Mouse (Mus musculus) embryonic facial prominence, embryonic 12.5 days (tissue): ENCODE results near the gene Rpl29. TPM values are rescaled to one million over a fixed set of nuclear protein-coding genes. Genes with fewer than 3 reads are reported as not detected.

Experiments
- ATAC-seq: fragments of 200-750 bp; cut with Nextera tagmentation; 2 replicates; pipeline ENCODE4 v1.8.0; 2017; ENCODE audit not compliant: insufficient number of reproducible peaks, insufficient read depth, low FRiP score, low TSS enrichment
- H3K27ac ChIP-seq: fragments of 300-500 bp; sonication (generic); 2 replicates; pipeline ENCODE4 v1.5.1; 2016; ENCODE audit warnings: mild to moderate bottlenecking
- H3K27me3 ChIP-seq: fragments of 300-500 bp; sonication (generic); 2 replicates; pipeline ENCODE4 v1.6.1; 2016; ENCODE audit warnings: mild to moderate bottlenecking, moderate library complexity
- H3K36me3 ChIP-seq: fragments of 300-500 bp; sonication (generic); 2 replicates; pipeline ENCODE4 v1.6.1; 2016; ENCODE audit warnings: mild to moderate bottlenecking
- H3K4me1 ChIP-seq: fragments of 300-500 bp; sonication (generic); 2 replicates; pipeline ENCODE4 v1.6.1; 2016
- H3K4me2 ChIP-seq: fragments of 300-500 bp; sonication (generic); replicated peaks from 2 replicates; pipeline ENCODE4 v1.6.1; 2016; ENCODE audit warnings: mild to moderate bottlenecking, moderate library complexity
- H3K4me3 ChIP-seq: fragments of 300-500 bp; sonication (generic); 2 replicates; pipeline ENCODE4 v1.5.1; 2016; ENCODE audit warnings: mild to moderate bottlenecking
- H3K9ac ChIP-seq: fragments of 300-500 bp; sonication (generic); 2 replicates; pipeline ENCODE4 v1.6.1; 2016; ENCODE audit warnings: mild to moderate bottlenecking, moderate library complexity
- H3K9me3 ChIP-seq: fragments of 300-500 bp; sonication (generic); 2 replicates; pipeline ENCODE4 v1.6.1; 2016; ENCODE audit warnings: mild to moderate bottlenecking, moderate library complexity
- WGBS: fragments of 180-500 bp; shearing (Covaris S2); methylation state at CpG from one replicate; pipeline ENCODE4 v1.1.7; 2016; 5-methylcytosine and 5-hydroxymethylcytosine counted together
- polyA plus RNA-seq: library from polyadenylated mRNA; unstranded; fragments of >200 nt; fragmentation: Nextera tagmentation; extraction: Ambion mirVana; gene quantifications from 2 replicates; pipeline ENCODE4 v1.2.1, GENCODE M21; 2016

The Rpl29 gene
- polyA plus RNA-seq, 1 experiment from 2014 or later: 882 TPM

- no peak overlapping the region for H3K4me3 ChIP-seq
- H3K9ac ChIP-seq: no peak overlapping the region
- 29% methylated on average over 6 of the region's 6 CpGs for whole genome bisulfite sequencing
- H3K4me2 ChIP-seq: no peak overlapping the region
- H3K36me3 ChIP-seq: no peaks in the 10 kb centered on the region
- no peaks in the 10 kb centered on the region for H3K27me3 ChIP-seq
- no peak for ATAC-seq
- no peaks in the 10 kb centered on the region for H3K9me3 ChIP-seq
- peaks cover 9% of the 10 kb centered on the region; the same call in 1 of the 2 replicates for H3K4me1 ChIP-seq
- H3K27ac ChIP-seq: no peak overlapping the region
Observed at GRCm38 (mm10) chr9:106405275-106405674, 24.0 kb upstream of the Rpl29 start.

GRCm38 (mm10) chr9:106406443-106407078 is 22.7 kb upstream of the Rpl29 start:
- no peaks in the 10 kb centered on the region for H3K9me3 ChIP-seq
- H3K36me3 ChIP-seq: no peaks in the 10 kb centered on the region
- no peak overlapping the region for H3K27ac ChIP-seq
- no peak overlapping the region for H3K9ac ChIP-seq
- H3K4me3 ChIP-seq: no peak overlapping the region
- WGBS: 50% methylated on average over 8 of the region's 8 CpGs
- ATAC-seq: no peak
- no peak overlapping the region for H3K4me2 ChIP-seq
- peaks cover 9% of the 10 kb centered on the region; the same call in 1 of the 2 replicates for H3K4me1 ChIP-seq
- no peaks in the 10 kb centered on the region for H3K27me3 ChIP-seq

DNA sequence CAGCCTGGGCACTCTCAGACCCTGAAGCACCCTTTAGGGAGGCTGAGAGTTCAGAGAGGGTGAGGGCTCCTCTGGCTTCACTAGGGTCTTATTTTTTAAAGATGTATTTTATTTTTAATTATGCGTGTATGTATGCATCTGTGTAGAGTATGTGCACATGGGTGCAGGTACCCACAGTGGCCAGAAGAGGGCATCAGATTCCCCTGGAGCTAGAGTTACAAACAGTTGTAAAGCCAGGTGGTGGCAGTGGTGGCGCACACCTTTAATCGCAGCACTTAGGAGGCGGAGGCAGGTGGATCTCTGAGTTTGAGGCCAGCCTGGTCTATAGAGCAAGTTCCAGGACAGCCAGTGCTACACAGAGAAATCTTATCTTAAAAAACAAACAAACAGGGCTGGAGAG is 20.2 kb upstream of the Rpl29 start:
- Histone ChIP-seq H3K4me1 (peaks cover 7% of the 10 kb centered on the region; the same call in 1 of the 2 replicates), H3K27ac (no peak overlapping the region), H3K36me3 (no peaks in the 10 kb centered on the region), H3K4me3 (no peak overlapping the region), H3K4me2 (no peak overlapping the region), H3K27me3 (no peaks in the 10 kb centered on the region), H3K9me3 (no peaks in the 10 kb centered on the region), H3K9ac (no peak overlapping the region)
- no peak for ATAC-seq
- WGBS: 98% methylated on average over 4 of the region's 4 CpGs

DNA sequence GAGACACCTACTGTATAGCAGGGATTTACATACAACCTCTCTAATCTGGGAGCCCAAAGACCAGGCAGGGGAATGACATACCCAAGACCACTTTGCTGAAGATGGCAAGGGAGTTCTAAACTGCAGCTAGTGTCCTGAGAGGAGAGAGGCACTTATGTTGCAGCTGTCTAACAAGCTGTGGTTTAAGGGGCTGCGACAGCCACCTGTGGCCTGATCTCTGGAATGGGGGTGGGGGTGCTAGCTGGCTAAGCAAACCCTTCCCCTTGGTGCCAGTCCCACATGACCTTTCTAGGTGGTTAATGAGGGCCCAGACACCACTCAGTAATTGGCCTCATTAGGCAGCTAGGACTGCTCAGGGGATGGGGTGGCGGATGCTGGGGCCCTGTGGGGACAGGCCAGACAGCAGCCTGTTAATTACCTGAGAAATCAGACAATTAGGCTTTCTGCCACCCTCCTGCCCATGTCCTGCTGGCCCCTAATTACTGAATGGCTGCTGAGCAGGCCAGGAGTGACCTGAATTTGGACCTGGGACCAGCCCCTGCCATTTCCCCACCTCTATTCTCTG is 19.1 kb upstream of the Rpl29 start:
- Histone ChIP-seq H3K4me1 (peaks cover 4% of the 10 kb centered on the region; the same call in 1 of the 2 replicates), H3K27me3 (no peaks in the 10 kb centered on the region), H3K27ac (no peak overlapping the region), H3K36me3 (no peaks in the 10 kb centered on the region), H3K4me2 (no peak overlapping the region), H3K9me3 (no peaks in the 10 kb centered on the region), H3K4me3 (no peak overlapping the region), H3K9ac (no peak overlapping the region)
- ATAC-seq: no peak
- 63% methylated on average over 2 of the region's 2 CpGs for WGBS

DNA sequence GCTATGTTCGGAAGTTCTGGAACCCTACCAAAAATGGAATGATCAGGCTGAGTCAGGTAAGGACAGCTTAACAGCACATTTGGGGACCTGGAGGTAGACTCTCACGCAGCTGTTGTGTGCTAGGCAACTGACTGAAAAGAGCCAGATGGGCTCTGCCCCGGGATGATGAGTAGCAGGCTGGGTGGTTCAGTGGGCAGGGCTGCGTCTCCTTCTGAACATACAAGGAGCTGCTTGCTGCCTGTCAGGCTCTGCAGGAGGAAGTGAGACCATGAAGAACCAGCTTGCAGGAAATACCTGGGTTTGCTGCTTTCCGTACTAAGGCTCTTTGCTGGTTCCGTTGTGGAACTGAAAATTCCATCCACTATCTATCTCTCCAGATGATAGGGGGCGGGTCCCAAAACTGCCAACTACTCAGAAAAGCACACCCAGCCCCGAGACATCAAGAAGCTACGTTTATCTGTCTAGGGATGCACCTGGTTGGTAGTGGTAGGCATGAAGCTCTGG is 18.1 kb upstream of the Rpl29 start:
- Histone ChIP-seq H3K27ac (no peak overlapping the region), H3K27me3 (no peaks in the 10 kb centered on the region), H3K4me2 (no peak overlapping the region), H3K9ac (no peak overlapping the region), H3K4me3 (no peak overlapping the region), H3K9me3 (no peaks in the 10 kb centered on the region), H3K36me3 (no peaks in the 10 kb centered on the region), H3K4me1 (peaks cover 3% of the 10 kb centered on the region; the same call in 1 of the 2 replicates)
- WGBS: 80% methylated on average over 9 of the region's 9 CpGs
- no peak for ATAC-seq

- no peaks in the 10 kb centered on the region for H3K9me3 ChIP-seq
- no peaks in the 10 kb centered on the region for H3K27me3 ChIP-seq
- no peak overlapping the region for H3K4me2 ChIP-seq
- H3K4me1 ChIP-seq: no peaks in the 10 kb centered on the region
- WGBS: 78% methylated on average over 6 of the region's 6 CpGs
- ATAC-seq: no peak
- no peak overlapping the region for H3K4me3 ChIP-seq
- H3K36me3 ChIP-seq: no peaks in the 10 kb centered on the region
- no peak overlapping the region for H3K9ac ChIP-seq
- no peak overlapping the region for H3K27ac ChIP-seq
Observed at GRCm38 (mm10) chr9:106411729-106412128, 17.5 kb upstream of the Rpl29 start.

DNA sequence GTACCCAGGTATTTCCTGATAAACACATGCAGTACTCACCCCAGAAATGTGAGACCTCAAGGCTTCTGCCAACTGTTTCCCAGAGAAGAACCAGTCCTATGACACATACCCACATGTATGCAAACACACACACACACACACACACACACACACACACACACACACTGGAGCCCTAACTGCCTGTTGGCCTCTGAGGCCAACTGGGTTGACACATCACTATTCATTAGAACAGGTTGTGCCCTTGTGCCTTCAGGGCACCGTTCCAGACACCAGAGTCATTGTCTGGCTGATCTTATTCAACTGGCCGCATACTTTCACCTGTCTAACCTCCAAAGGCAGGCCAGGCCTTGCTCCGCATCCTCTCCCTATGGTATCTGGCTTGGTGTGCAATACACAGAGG is 17.0 kb upstream of the Rpl29 start:
- H3K9ac ChIP-seq: no peak overlapping the region
- H3K9me3 ChIP-seq: no peaks in the 10 kb centered on the region
- H3K4me3 ChIP-seq: no peak overlapping the region
- no peak for ATAC-seq
- WGBS: 63% methylated on average over 3 of the region's 3 CpGs
- H3K4me2 ChIP-seq: no peak overlapping the region
- no peaks in the 10 kb centered on the region for H3K36me3 ChIP-seq
- no peaks in the 10 kb centered on the region for H3K27me3 ChIP-seq
- no peaks in the 10 kb centered on the region for H3K4me1 ChIP-seq
- H3K27ac ChIP-seq: no peak overlapping the region

DNA sequence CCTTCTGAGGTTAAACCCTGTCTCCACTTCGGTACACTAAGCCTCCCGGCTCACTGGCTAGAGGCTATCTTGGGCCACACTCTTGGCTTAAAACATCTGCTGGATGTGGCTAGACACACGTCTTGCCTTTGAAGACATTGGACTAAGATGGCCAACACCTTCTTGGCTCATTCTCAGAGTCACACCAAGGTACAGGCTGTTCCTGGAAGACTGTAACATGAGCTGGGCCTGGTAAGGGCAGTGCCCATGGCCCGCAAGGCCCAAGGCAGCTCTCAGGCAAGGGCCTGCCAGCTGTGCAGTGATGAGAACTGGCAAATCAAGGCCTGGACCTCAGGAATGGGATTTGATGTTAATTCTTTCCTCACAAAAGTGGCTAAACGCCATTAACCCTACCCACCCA is 15.6 kb upstream of the Rpl29 start:
- no peak for ATAC-seq
- H3K4me2 ChIP-seq: no peak overlapping the region
- H3K9me3 ChIP-seq: no peaks in the 10 kb centered on the region
- WGBS: 82% methylated on average over 5 of the region's 5 CpGs
- H3K27me3 ChIP-seq: no peaks in the 10 kb centered on the region
- H3K36me3 ChIP-seq: no peaks in the 10 kb centered on the region
- H3K9ac ChIP-seq: no peak overlapping the region
- peaks cover 14% of the 10 kb centered on the region for H3K4me1 ChIP-seq
- no peak overlapping the region for H3K27ac ChIP-seq
- no peak overlapping the region for H3K4me3 ChIP-seq

DNA sequence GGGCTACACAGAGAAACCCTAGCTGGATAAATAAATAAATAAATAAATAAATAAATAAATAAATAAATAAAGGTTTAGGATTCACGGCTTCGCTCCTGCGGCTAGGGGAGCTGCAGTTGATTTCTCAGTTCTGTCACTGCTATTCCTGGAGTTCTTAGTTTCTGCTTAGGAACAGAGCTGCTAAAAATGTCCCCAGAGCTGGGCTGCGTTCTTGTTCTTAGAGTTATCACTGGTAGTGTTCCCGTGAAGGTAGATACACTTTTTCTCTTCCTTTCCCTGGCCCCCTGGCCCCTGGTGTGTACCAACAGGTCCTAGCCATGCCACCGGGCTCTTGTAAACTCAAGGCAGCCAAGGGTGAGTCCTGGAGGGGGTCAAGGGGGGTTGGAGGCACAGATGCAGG is 12.4 kb upstream of the Rpl29 start:
- H3K4me1 ChIP-seq: peaks cover 42% of the 10 kb centered on the region

DNA sequence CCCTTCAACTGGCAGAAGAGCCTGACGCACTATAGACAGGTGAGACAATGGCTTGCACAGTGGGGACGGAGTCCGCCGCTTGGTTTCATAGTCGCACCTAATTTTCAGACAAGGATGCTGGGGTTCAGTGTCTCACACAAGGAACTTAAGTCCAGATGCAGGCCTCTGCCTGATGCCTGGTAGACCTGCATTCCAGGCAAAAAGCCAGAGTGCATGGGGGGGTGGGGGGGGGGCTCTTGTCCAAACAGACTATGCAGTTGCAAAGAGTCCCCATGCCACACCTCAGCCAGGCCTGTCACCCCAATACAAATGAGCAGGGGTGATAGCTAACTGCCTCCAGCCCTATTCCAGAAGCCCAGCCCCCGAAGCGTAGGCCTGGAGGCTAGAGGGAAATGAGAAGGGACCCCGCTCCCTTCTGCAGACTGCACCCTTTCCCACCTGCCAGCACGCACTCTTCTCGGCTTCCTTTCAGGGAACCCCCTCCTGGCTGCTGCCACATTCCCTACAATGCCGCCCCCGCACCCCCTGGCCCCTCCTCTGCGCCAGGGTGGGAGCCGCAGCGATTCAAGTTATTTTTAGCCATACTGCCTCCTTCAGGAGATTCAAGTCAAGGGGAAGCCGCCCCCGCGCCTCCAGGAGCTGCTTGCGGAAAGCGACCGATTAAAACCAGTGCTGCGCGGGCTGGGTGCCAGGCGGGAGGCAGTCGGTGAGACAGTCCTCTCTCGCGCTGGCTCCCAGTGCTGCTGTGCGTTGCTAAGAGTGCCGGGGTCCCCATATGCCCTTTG is 11.2 kb upstream of the Rpl29 start:
- WGBS: 14% methylated on average over 29 of the region's 29 CpGs
- Histone ChIP-seq H3K4me3 (peak overlapping the region; percentile 22), H3K9me3 (no peaks in the 10 kb centered on the region), H3K27me3 (no peaks in the 10 kb centered on the region), H3K36me3 (no peaks in the 10 kb centered on the region), H3K4me1 (peaks cover 42% of the 10 kb centered on the region), H3K27ac (peak overlapping the region; percentile 81), H3K4me2 (peak overlapping the region; percentile 52), H3K9ac (peak overlapping the region; percentile 34; the same call in 1 of the 2 replicates)
- ATAC-seq: peak; percentile 19; the same call in 1 of the 2 replicates

More for the DNA sequence above, 12.4 kb upstream of the Rpl29 start:
- ATAC-seq: no peak
- no peak overlapping the region for H3K4me3 ChIP-seq
- H3K27ac ChIP-seq: no peak overlapping the region
- H3K4me2 ChIP-seq: no peak overlapping the region
- no peaks in the 10 kb centered on the region for H3K36me3 ChIP-seq
- no peak overlapping the region for H3K9ac ChIP-seq
- no peaks in the 10 kb centered on the region for H3K9me3 ChIP-seq
- 84% methylated on average over 6 of the region's 6 CpGs for WGBS
- H3K27me3 ChIP-seq: no peaks in the 10 kb centered on the region

DNA sequence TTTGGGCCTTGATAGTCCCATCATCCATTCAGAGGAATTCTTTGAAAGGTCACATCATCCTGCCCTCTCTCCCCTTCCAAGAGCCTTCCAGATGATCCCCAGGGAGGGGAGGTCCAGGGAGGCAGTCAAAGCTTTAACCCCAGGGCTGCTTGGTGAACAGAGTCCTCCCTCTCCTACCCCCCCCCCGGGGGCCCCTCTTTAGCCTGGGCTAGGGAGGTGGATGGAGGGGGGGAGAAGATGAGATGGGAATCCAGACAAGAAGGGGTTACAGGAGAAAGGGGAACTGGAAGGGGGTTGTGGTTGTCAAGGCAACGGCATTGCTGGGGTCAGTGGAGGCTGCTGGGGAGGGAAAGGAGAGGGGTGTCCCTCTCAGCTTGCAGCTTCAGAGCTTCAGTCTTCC is 8.6 kb upstream of the Rpl29 start:
- Histone ChIP-seq H3K4me1 (peaks cover 42% of the 10 kb centered on the region), H3K27ac (peak overlapping the region; percentile 85), H3K9me3 (no peaks in the 10 kb centered on the region), H3K4me2 (peak overlapping the region; percentile 38), H3K27me3 (no peaks in the 10 kb centered on the region), H3K4me3 (no peak overlapping the region), H3K9ac (0 out of 2 replicates have a peak overlapping the region, but pooled peaks have one; percentile 27), H3K36me3 (no peaks in the 10 kb centered on the region)
- ATAC-seq: peak; percentile 16
- 0% methylated on average over 2 of the region's 2 CpGs for WGBS
